ENCODE assay signal across 11 mouse cellular contexts in the genomic region with DNA sequence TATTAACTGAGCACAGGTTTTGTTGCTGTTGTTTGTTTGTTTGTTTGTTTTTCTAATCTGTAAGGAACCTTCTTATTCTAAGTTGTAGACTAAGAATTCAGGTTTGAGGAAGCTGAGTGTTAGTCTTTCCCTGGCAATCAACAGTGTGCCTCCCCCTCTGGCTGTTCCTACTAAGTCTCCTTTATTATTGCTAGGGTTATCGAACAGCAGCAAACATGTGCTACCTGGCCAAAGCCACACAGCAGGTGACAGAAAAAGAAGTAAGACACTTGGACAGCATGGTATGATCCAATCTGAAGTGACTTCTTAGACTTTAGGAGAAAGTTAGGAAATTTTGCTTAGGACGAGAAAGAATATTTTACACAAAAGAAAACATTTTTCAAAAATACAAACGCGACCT.
DNase-seq lines count a peak whose midpoint lies in the region; ATAC-seq and TF ChIP-seq lines count a peak whose summit lies in the region.
"Had no signal": no experiment of that assay in that cellular context is flagged by ENCODE, and none has a peak within 500 bp of the region (broad histone marks: within the 10 kb centered on the region; RNA-seq: fewer than 3 reads in every experiment).

No protein-coding gene starts in this region.

- DNase-seq in lung, postnatal 4 days, result no peak
- DNase-seq in limb, embryonic 10.5 days (ENCODE audit: low spot score), result no peak
- DNase-seq in right cerebral cortex, postnatal 4 days, result no peak
- DNase-seq in cerebellum, adult 2 months, result no peak

- no peak overlapping the region for H3K9ac ChIP-seq in heart, embryonic 14.5 days (ENCODE audit: low read length)
- no peak overlapping the region for H3K9ac ChIP-seq in heart, embryonic 12.5 days
- H3K9ac ChIP-seq in lung, embryonic 15.5 days, result no peak overlapping the region
- H3K9ac ChIP-seq in neural tube, embryonic 14.5 days (replicated peaks; ENCODE audit: low read depth, low read length), result no peak overlapping the region
- H3K9ac ChIP-seq: liver, embryonic 15.5 days had no signal

- WGBS in heart, embryonic 14.5 days, result 66% methylated on average over 4 of the region's 4 CpGs
- 72% methylated on average over 4 of the region's 4 CpGs for WGBS in heart, embryonic 12.5 days
- WGBS in lung, embryonic 15.5 days, result 67% methylated on average over 4 of the region's 4 CpGs
- 73% methylated on average over 4 of the region's 4 CpGs for WGBS in limb, embryonic 10.5 days
- 48% methylated on average over 4 of the region's 4 CpGs for whole genome bisulfite sequencing in neural tube, embryonic 14.5 days
- 49% methylated on average over 4 of the region's 4 CpGs for WGBS in cerebellum, adult 2 months

- peak overlapping the region; percentile 20 for H3K4me2 ChIP-seq in heart, embryonic 14.5 days (ENCODE audit: low read length)
- H3K4me2 ChIP-seq in heart, embryonic 12.5 days, result no peak overlapping the region
- peak overlapping the region; percentile 19; the same call in 1 of the 2 replicates for H3K4me2 ChIP-seq in lung, embryonic 15.5 days
- H3K4me2 ChIP-seq in neural tube, embryonic 14.5 days (ENCODE audit: low read depth, low read length), result peak overlapping the region; percentile 11; the same call in 1 of the 2 replicates
- H3K4me2 ChIP-seq: liver, embryonic 15.5 days had no signal

- no peak overlapping the region for H3K27ac ChIP-seq in heart, embryonic 14.5 days (replicated peaks in 1 of 2; ENCODE audit: control insufficient read depth in 1 of 2, insufficient read depth in 1 of 2, low read depth in 2 of 2, low read length in 2 of 2)
- H3K27ac ChIP-seq in heart, embryonic 12.5 days (ENCODE audit: poor library complexity, severe bottlenecking), result no peak overlapping the region
- H3K27ac ChIP-seq in lung, embryonic 15.5 days, result no peak overlapping the region
- H3K27ac ChIP-seq in limb, embryonic 10.5 days, result peak overlapping the region; percentile 68
- H3K27ac ChIP-seq in neural tube, embryonic 14.5 days (ENCODE audit: low read depth, low read length), result no peak overlapping the region
- no peak overlapping the region for H3K27ac ChIP-seq in cerebellum, adult 2 months (ENCODE audit: insufficient read depth, low read length)
- H3K27ac ChIP-seq: liver, embryonic 15.5 days had no signal

- no peak for TF ChIP-seq POLR2A in cerebellum, adult 2 months (IDR thresholded peaks at IDR 0.05; ENCODE audit: borderline replicate concordance, insufficient read depth, low read length)

- 0 out of 4 replicates have a peak, but pooled peaks cover 0 to 3% of the 10 kb centered on the region in 2 experiments for H3K4me1 ChIP-seq in heart, embryonic 14.5 days (ENCODE audit: control insufficient read depth in 2 of 2, insufficient read depth in 2 of 2, low read length in 2 of 2)
- H3K4me1 ChIP-seq in heart, embryonic 12.5 days (replicated peaks), result no peaks in the 10 kb centered on the region
- H3K4me1 ChIP-seq in lung, embryonic 15.5 days, result no peaks in the 10 kb centered on the region
- peaks cover 35% of the 10 kb centered on the region for H3K4me1 ChIP-seq in limb, embryonic 10.5 days
- H3K4me1 ChIP-seq in neural tube, embryonic 14.5 days (ENCODE audit: control insufficient read depth, insufficient read depth, low read length), result 0 out of 2 replicates have a peak, but pooled peaks cover 3% of the 10 kb centered on the region
- no peaks in the 10 kb centered on the region for H3K4me1 ChIP-seq in cerebellum, adult 2 months (ENCODE audit: control insufficient read depth, insufficient read depth, low read length)
- H3K4me1 ChIP-seq: liver, embryonic 15.5 days; megakaryocyte, embryonic 14.5 days had no signal

- no peak for TF ChIP-seq CTCF in cerebellum, adult 2 months (IDR thresholded peaks at IDR 0.05; ENCODE audit: borderline replicate concordance, insufficient read depth, low read depth, low read length)

- H3K27me3 ChIP-seq in heart, embryonic 14.5 days (ENCODE audit: control insufficient read depth, insufficient read depth, low read length), result no peaks in the 10 kb centered on the region
- H3K27me3 ChIP-seq in heart, embryonic 12.5 days (replicated peaks), result no peaks in the 10 kb centered on the region
- no peaks in the 10 kb centered on the region for H3K27me3 ChIP-seq in lung, embryonic 15.5 days
- peaks cover 23% of the 10 kb centered on the region for H3K27me3 ChIP-seq in limb, embryonic 10.5 days (ENCODE audit: low read depth, poor library complexity, severe bottlenecking)
- peaks cover 26% of the 10 kb centered on the region for H3K27me3 ChIP-seq in neural tube, embryonic 14.5 days (ENCODE audit: control insufficient read depth, insufficient read depth, low read length)
- H3K27me3 ChIP-seq in cerebellum, adult 2 months (ENCODE audit: control insufficient read depth, insufficient read depth, low read length), result peaks cover 3% of the 10 kb centered on the region; the same call in 1 of the 2 replicates
- H3K27me3 ChIP-seq: liver, embryonic 15.5 days; megakaryocyte, embryonic 14.5 days had no signal

- ATAC-seq in heart, embryonic 14.5 days (ENCODE audit: insufficient number of reproducible peaks, insufficient read depth, low FRiP score, low read depth), result no peak
- no peak for ATAC-seq in heart, embryonic 12.5 days (ENCODE audit: insufficient number of reproducible peaks, low FRiP score)
- no peak for ATAC-seq in lung, embryonic 15.5 days (ENCODE audit: borderline replicate concordance, extremely low read depth, low FRiP score, low TSS enrichment)
- ATAC-seq in neural tube, embryonic 14.5 days (ENCODE audit: low read depth), result no peak

- no peak overlapping the region for H3K4me3 ChIP-seq in heart, embryonic 14.5 days (ENCODE audit: control insufficient read depth in 1 of 2, insufficient read depth in 1 of 2, low read depth in 1 of 2, low read length in 2 of 2)
- H3K4me3 ChIP-seq in heart, embryonic 12.5 days, result no peak overlapping the region
- H3K4me3 ChIP-seq in lung, embryonic 15.5 days, result no peak overlapping the region
- no peak overlapping the region for H3K4me3 ChIP-seq in limb, embryonic 10.5 days
- H3K4me3 ChIP-seq in neural tube, embryonic 14.5 days (ENCODE audit: low read depth, low read length), result no peak overlapping the region
- no peak overlapping the region for H3K4me3 ChIP-seq in cerebellum, adult 2 months (replicated peaks; ENCODE audit: insufficient read depth, low read depth, low read length)
- H3K4me3 ChIP-seq: liver, embryonic 15.5 days; megakaryocyte, embryonic 14.5 days had no signal

- H3K9me3 ChIP-seq in heart, embryonic 14.5 days (ENCODE audit: control insufficient read depth, low read length), result no peaks in the 10 kb centered on the region
- H3K9me3 ChIP-seq in heart, embryonic 12.5 days (replicated peaks), result no peaks in the 10 kb centered on the region
- H3K9me3 ChIP-seq in lung, embryonic 15.5 days, result no peaks in the 10 kb centered on the region
- no peaks in the 10 kb centered on the region for H3K9me3 ChIP-seq in limb, embryonic 10.5 days (replicated peaks)
- H3K9me3 ChIP-seq in neural tube, embryonic 14.5 days (ENCODE audit: control insufficient read depth, low read length), result no peaks in the 10 kb centered on the region
- H3K9me3 ChIP-seq: liver, embryonic 15.5 days had no signal

- H3K36me3 ChIP-seq in heart, embryonic 14.5 days (ENCODE audit: control insufficient read depth, insufficient read depth, low read length), result no peaks in the 10 kb centered on the region
- no peaks in the 10 kb centered on the region for H3K36me3 ChIP-seq in heart, embryonic 12.5 days
- no peaks in the 10 kb centered on the region for H3K36me3 ChIP-seq in lung, embryonic 15.5 days
- no peaks in the 10 kb centered on the region for H3K36me3 ChIP-seq in limb, embryonic 10.5 days
- no peaks in the 10 kb centered on the region for H3K36me3 ChIP-seq in neural tube, embryonic 14.5 days (ENCODE audit: control insufficient read depth, insufficient read depth, low read length)
- H3K36me3 ChIP-seq: G1E; liver, embryonic 15.5 days had no signal
